Mouse (Mus musculus) hindlimb bud, embryonic 11.5 days (tissue): ENCODE measurements at regions not wholly inside any gene's neighbourhood (a gene's known extent, or its start where the extent isn't known, plus 50 kb on each side); places are given as distances from the start of the nearest gene placed in this dataset.
"Not testable (repeated sequence)": the region's sequence is repeated elsewhere in the genome, so short reads cannot be mapped to it uniquely, and the experiment has no call there.

Experiments
- DNase-seq: peaks from one replicate; pipeline ENCODE4 v3.0.0-alpha.2; 2012; ENCODE audit warnings: low read depth, low spot score; ENCODE audit errors: extremely low spot score

- DNase-seq = no peak
These were observed 298.4 kb downstream of the Vrk1 start for GRCm38 (mm10) chr12:106308291-106308955.

- no peak for DNase-seq
These were observed 299.1 kb downstream of the Vrk1 start for GRCm38 (mm10) chr12:106308956-106309610.

- DNase-seq = no peak
These were observed 300.1 kb downstream of the Vrk1 start for GRCm38 (mm10) chr12:106310171-106310570.

GRCm38 (mm10) chr12:106310585-106311319 is 300.7 kb downstream of the Vrk1 start:
- DNase-seq = peak; percentile 6

- no peak for DNase-seq
These were observed 301.3 kb downstream of the Vrk1 start for GRCm38 (mm10) chr12:106311320-106311825.

GRCm38 (mm10) chr12:106311831-106312600 is 302.0 kb downstream of the Vrk1 start:
- no peak for DNase-seq

GRCm38 (mm10) chr12:106317738-106318137 is 307.7 kb downstream of the Vrk1 start:
- no peak for DNase-seq

- DNase-seq = no peak
These were observed 311.5 kb downstream of the Vrk1 start for GRCm38 (mm10) chr12:106321511-106321910.

- DNase-seq = no peak
These were observed 316.6 kb downstream of the Vrk1 start for GRCm38 (mm10) chr12:106326611-106327010.

- no peak for DNase-seq
These were observed 317.3 kb downstream of the Vrk1 start for GRCm38 (mm10) chr12:106327351-106327750.

- no peak for DNase-seq
These were observed 347.8 kb downstream of the Vrk1 start for GRCm38 (mm10) chr12:106357867-106358266.

GRCm38 (mm10) chr12:106361646-106362045 is 351.6 kb downstream of the Vrk1 start:
- not testable (repeated sequence) for DNase-seq

GRCm38 (mm10) chr12:106374840-106375375 is 364.9 kb downstream of the Vrk1 start:
- no peak for DNase-seq

GRCm38 (mm10) chr12:106375886-106376285 is 365.9 kb downstream of the Vrk1 start:
- no peak for DNase-seq

- no peak for DNase-seq
These were observed 366.8 kb downstream of the Vrk1 start for GRCm38 (mm10) chr12:106376783-106377182.

GRCm38 (mm10) chr12:106377281-106377680 is 367.3 kb downstream of the Vrk1 start:
- no peak for DNase-seq

GRCm38 (mm10) chr12:106377761-106378160 is 367.7 kb downstream of the Vrk1 start:
- no peak for DNase-seq

GRCm38 (mm10) chr12:106378303-106379075 is 368.5 kb downstream of the Vrk1 start:
- DNase-seq = no peak

GRCm38 (mm10) chr12:106379151-106379594 is 369.1 kb downstream of the Vrk1 start:
- peak; percentile 35 for DNase-seq

- no peak for DNase-seq
These were observed 369.8 kb downstream of the Vrk1 start for GRCm38 (mm10) chr12:106379779-106380178.
